Mouse (Mus musculus): ENCODE measurements around the gene Sash1. TPM values are rescaled to one million over a fixed set of nuclear protein-coding genes. Genes with fewer than 3 reads are reported as not detected.
A peak's percentile ranks its signal among the peaks of the same experiment; 100 is the strongest.
"Not testable (repeated sequence)": the region's sequence is repeated elsewhere in the genome, so short reads cannot be mapped to it uniquely, and the experiment has no call there.

The Sash1 gene
- polyA plus RNA-seq, 1 experiment from 2014 or later, result 2.2 TPM

DNA sequence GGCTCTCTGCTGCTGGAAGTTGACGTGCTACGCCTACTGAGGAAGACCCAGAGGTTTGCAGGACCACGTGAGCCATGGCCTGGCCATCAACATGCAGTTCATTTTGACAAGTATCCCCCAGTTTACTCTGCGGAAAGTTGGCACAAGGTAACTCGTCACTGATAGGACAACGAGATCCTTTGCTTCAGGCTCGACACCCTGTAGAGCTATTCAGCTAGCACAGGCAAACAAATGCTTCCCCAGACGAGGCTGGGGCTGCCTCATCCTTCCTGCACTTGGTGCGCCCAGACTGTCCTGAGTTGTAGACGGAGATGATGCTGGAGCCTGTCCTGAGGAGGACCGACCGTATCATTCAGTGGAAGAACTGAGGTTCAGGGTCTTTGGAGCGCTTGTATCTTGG, 166.5 kb downstream of the Sash1 start:
- no peak; the same call in 1 of the 2 replicates for ATAC-seq
- 51% methylated on average over 13 of the region's 13 CpGs for WGBS
- H3K9ac ChIP-seq (ENCODE audit: low read depth, low read length), result no peak overlapping the region

GRCm38 (mm10) chr10:8718831-8719230, 167.0 kb downstream of the Sash1 start:
- WGBS, result 79% methylated on average over 7 of the region's 7 CpGs

More for the DNA sequence above, 166.5 kb downstream of the Sash1 start:
- H3K4me3 ChIP-seq (ENCODE audit: low read depth, low read length), result no peak overlapping the region
- no peaks in the 10 kb centered on the region for H3K4me1 ChIP-seq (ENCODE audit: control insufficient read depth, insufficient read depth, low read length)
- H3K27ac ChIP-seq (ENCODE audit: low read length), result no peak overlapping the region
- H3K9me3 ChIP-seq (replicated peaks; ENCODE audit: control insufficient read depth, low read length, poor library complexity, severe bottlenecking), result no peaks in the 10 kb centered on the region
- H3K36me3 ChIP-seq (ENCODE audit: control insufficient read depth, insufficient read depth, low read length), result no peaks in the 10 kb centered on the region
- H3K27me3 ChIP-seq (ENCODE audit: control insufficient read depth, insufficient read depth, low read depth, low read length), result no peaks in the 10 kb centered on the region
- H3K4me2 ChIP-seq (ENCODE audit: low read length), result no peak overlapping the region

DNA sequence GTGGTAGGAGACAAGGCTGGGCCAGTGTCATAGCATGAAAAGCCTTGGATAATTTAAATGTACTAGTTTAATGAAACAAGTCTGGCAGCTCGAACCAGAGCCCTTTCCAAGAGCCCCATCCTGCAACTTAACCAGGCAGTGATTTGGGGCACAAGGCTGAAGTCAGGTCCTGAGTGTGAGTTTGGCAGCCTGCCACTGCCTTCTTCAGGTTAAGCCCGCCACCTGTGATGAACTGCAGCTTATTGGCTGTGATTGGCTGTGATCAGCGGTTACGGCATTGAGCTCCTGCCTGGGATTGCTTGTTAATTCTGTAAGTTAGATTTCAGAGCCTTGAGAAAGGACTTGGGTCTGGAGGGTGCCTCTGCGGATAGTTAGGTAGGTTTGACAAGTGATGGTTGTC, 168.7 kb downstream of the Sash1 start:
- no peaks in the 10 kb centered on the region for H3K4me1 ChIP-seq (ENCODE audit: control insufficient read depth, insufficient read depth, low read length)
- no peak overlapping the region for H3K4me2 ChIP-seq (ENCODE audit: low read length)
- no peaks in the 10 kb centered on the region for H3K27me3 ChIP-seq (ENCODE audit: control insufficient read depth, insufficient read depth, low read depth, low read length)
- no peak for ATAC-seq
- no peak overlapping the region for H3K27ac ChIP-seq (ENCODE audit: low read length)
- H3K9ac ChIP-seq (ENCODE audit: low read depth, low read length), result no peak overlapping the region
- no peak overlapping the region for H3K4me3 ChIP-seq (ENCODE audit: low read depth, low read length)
- WGBS, result 84% methylated on average over 5 of the region's 5 CpGs
- no peaks in the 10 kb centered on the region for H3K9me3 ChIP-seq (replicated peaks; ENCODE audit: control insufficient read depth, low read length, poor library complexity, severe bottlenecking)
- H3K36me3 ChIP-seq (ENCODE audit: control insufficient read depth, insufficient read depth, low read length), result no peaks in the 10 kb centered on the region

More at GRCm38 (mm10) chr10:8718831-8719230, 167.0 kb downstream of the Sash1 start:
- no peak for ATAC-seq
- no peaks in the 10 kb centered on the region for H3K27me3 ChIP-seq (ENCODE audit: control insufficient read depth, insufficient read depth, low read depth, low read length)
- H3K36me3 ChIP-seq (ENCODE audit: control insufficient read depth, insufficient read depth, low read length), result no peaks in the 10 kb centered on the region
- no peak overlapping the region for H3K4me2 ChIP-seq (ENCODE audit: low read length)
- no peak overlapping the region for H3K4me3 ChIP-seq (ENCODE audit: low read depth, low read length)
- H3K9ac ChIP-seq (ENCODE audit: low read depth, low read length), result no peak overlapping the region
- H3K4me1 ChIP-seq (ENCODE audit: control insufficient read depth, insufficient read depth, low read length), result no peaks in the 10 kb centered on the region
- H3K27ac ChIP-seq (ENCODE audit: low read length), result no peak overlapping the region
- H3K9me3 ChIP-seq (replicated peaks; ENCODE audit: control insufficient read depth, low read length, poor library complexity, severe bottlenecking), result no peaks in the 10 kb centered on the region

DNA sequence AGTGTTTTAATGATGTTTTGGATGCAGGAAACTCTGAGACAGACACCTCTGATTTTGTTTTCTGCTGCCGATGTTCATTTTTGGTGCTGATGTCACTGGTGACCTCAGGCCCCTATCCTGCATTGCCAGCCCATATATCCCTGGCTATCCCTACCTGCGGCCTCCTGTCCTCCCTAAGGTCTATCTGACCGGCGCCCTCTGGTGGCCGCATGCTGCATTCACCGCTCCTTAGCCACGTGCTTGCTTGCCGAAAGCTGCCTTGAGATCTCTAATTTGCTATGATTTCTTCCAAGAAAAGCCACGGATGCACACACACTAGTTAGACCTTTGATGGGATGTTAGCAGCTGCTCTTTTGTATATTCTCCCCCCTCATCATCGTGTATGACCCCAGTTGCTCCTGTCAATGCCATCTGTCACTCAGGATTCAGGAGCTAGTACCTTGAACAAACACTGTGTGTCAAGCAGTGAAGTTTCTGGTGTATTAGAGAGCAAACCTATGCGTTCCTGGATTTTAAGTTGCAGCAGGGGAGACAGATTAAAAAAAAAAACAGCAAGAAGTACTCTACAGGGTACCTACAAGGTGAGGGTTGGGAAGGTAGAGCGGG, 170.1 kb downstream of the Sash1 start:
- no peak overlapping the region for H3K27ac ChIP-seq (ENCODE audit: low read length)
- H3K4me2 ChIP-seq (ENCODE audit: low read length), result peak overlapping the region; percentile 29; the same call in 1 of the 2 replicates
- 16% methylated on average over 12 of the region's 12 CpGs for WGBS
- peak; percentile 79 for ATAC-seq
- H3K36me3 ChIP-seq (ENCODE audit: control insufficient read depth, insufficient read depth, low read length), result no peaks in the 10 kb centered on the region
- no peak overlapping the region for H3K9ac ChIP-seq (ENCODE audit: low read depth, low read length)
- no peaks in the 10 kb centered on the region for H3K4me1 ChIP-seq (ENCODE audit: control insufficient read depth, insufficient read depth, low read length)
- no peak overlapping the region for H3K4me3 ChIP-seq (ENCODE audit: low read depth, low read length)
- no peaks in the 10 kb centered on the region for H3K9me3 ChIP-seq (replicated peaks; ENCODE audit: control insufficient read depth, low read length, poor library complexity, severe bottlenecking)
- no peaks in the 10 kb centered on the region for H3K27me3 ChIP-seq (ENCODE audit: control insufficient read depth, insufficient read depth, low read depth, low read length)

- not testable (repeated sequence) for H3K4me1 ChIP-seq (ENCODE audit: control insufficient read depth, insufficient read depth, low read length); H3K27ac ChIP-seq (ENCODE audit: low read length); H3K9ac ChIP-seq (ENCODE audit: low read depth, low read length); H3K4me3 ChIP-seq (ENCODE audit: low read depth, low read length); H3K36me3 ChIP-seq (ENCODE audit: control insufficient read depth, insufficient read depth, low read length); ATAC-seq; H3K9me3 ChIP-seq (replicated peaks; ENCODE audit: control insufficient read depth, low read length, poor library complexity, severe bottlenecking); H3K27me3 ChIP-seq (ENCODE audit: control insufficient read depth, insufficient read depth, low read depth, low read length); H3K4me2 ChIP-seq (ENCODE audit: low read length)
- WGBS, result 86% methylated on average over 1 of the region's 1 CpGs
Observed at GRCm38 (mm10) chr10:8696636-8697035, 189.2 kb downstream of the Sash1 start.

- Histone ChIP-seq H3K9ac (ENCODE audit: low read depth, low read length) (no peak overlapping the region), H3K4me1 (ENCODE audit: control insufficient read depth, insufficient read depth, low read length) (no peaks in the 10 kb centered on the region), H3K9me3 (replicated peaks; ENCODE audit: control insufficient read depth, low read length, poor library complexity, severe bottlenecking) (no peaks in the 10 kb centered on the region), H3K4me2 (ENCODE audit: low read length) (no peak overlapping the region), H3K27ac (ENCODE audit: low read length) (no peak overlapping the region), H3K4me3 (ENCODE audit: low read depth, low read length) (no peak overlapping the region), H3K36me3 (ENCODE audit: control insufficient read depth, insufficient read depth, low read length) (no peaks in the 10 kb centered on the region), H3K27me3 (ENCODE audit: control insufficient read depth, insufficient read depth, low read depth, low read length) (no peaks in the 10 kb centered on the region)
- 84% methylated on average over 7 of the region's 7 CpGs for WGBS
- ATAC-seq, result no peak
Observed at GRCm38 (mm10) chr10:8693996-8694500, 191.8 kb downstream of the Sash1 start.

DNA sequence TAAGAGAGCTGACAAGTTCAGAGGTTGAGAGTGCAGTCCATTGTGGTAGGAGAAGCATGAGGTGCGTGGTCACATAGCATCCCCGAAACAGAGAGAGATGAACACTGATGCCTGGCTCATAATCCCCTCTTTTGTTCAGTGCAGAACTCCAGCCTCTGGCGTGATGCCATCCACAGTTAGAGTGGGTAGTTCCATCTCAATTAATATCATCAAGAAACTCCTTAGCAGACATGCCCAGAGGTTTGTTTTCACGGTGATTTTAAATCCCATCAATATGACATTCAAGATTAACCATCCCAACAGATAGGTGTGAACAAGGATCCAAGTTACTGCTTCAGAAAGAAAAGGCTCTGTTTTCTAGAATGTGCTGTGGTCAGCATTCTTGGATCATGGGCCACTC, 192.3 kb downstream of the Sash1 start:
- no peak overlapping the region for H3K4me3 ChIP-seq (ENCODE audit: low read depth, low read length)
- H3K9me3 ChIP-seq (replicated peaks; ENCODE audit: control insufficient read depth, low read length, poor library complexity, severe bottlenecking), result no peaks in the 10 kb centered on the region
- no peak for ATAC-seq
- H3K27ac ChIP-seq (ENCODE audit: low read length), result no peak overlapping the region
- no peak overlapping the region for H3K9ac ChIP-seq (ENCODE audit: low read depth, low read length)
- WGBS, result 72% methylated on average over 4 of the region's 4 CpGs
- no peaks in the 10 kb centered on the region for H3K4me1 ChIP-seq (ENCODE audit: control insufficient read depth, insufficient read depth, low read length)
- no peak overlapping the region for H3K4me2 ChIP-seq (ENCODE audit: low read length)
- no peaks in the 10 kb centered on the region for H3K27me3 ChIP-seq (ENCODE audit: control insufficient read depth, insufficient read depth, low read depth, low read length)
- no peaks in the 10 kb centered on the region for H3K36me3 ChIP-seq (ENCODE audit: control insufficient read depth, insufficient read depth, low read length)

DNA sequence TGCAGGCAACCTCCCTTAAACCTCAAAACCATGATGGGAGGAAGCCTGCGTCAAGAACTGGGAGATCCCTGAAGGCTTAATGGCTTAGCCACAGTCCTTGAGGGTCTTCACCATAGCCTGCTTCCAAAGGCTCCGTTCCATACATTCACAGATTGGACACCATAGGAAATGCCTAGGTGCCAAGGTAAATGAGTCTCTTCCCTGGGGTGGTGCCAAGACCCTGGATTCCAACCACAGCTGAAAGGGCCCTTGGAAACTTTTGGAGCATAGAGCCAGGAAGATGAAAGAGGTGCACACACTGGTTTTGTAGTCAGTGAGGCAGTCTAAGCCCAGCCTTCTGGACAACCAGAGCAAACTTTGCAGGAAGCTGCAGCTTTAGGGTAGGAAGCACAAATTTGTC, 193.3 kb downstream of the Sash1 start:
- no peaks in the 10 kb centered on the region for H3K27me3 ChIP-seq (ENCODE audit: control insufficient read depth, insufficient read depth, low read depth, low read length)
- no peak overlapping the region for H3K4me2 ChIP-seq (ENCODE audit: low read length)
- no peaks in the 10 kb centered on the region for H3K4me1 ChIP-seq (ENCODE audit: control insufficient read depth, insufficient read depth, low read length)
- H3K9ac ChIP-seq (ENCODE audit: low read depth, low read length), result no peak overlapping the region
- H3K36me3 ChIP-seq (ENCODE audit: control insufficient read depth, insufficient read depth, low read length), result no peaks in the 10 kb centered on the region
- 97% methylated on average over 2 of the region's 2 CpGs for WGBS
- ATAC-seq, result no peak
- H3K27ac ChIP-seq (ENCODE audit: low read length), result no peak overlapping the region
- no peak overlapping the region for H3K4me3 ChIP-seq (ENCODE audit: low read depth, low read length)
- H3K9me3 ChIP-seq (replicated peaks; ENCODE audit: control insufficient read depth, low read length, poor library complexity, severe bottlenecking), result no peaks in the 10 kb centered on the region

DNA sequence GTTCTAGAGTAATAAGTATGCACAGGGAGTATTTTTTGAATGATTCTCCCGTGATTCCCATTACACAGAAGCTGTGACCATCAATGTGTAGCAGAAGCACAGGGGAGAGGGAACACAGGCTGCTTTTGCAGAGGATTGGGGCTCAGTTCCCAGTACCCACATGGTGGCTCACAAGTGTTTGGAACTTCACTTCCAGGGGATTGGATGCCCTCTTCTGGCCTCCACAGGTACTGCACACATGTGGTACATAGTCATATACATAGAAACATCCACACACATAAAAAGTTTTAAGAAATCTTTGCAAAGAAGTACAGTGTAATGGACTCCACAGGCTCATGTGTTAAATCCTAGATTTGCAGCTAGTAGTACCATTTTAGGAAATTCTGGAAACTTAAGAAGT, 199.7 kb downstream of the Sash1 start:
- no peak overlapping the region for H3K4me3 ChIP-seq (ENCODE audit: low read depth, low read length)
- H3K4me1 ChIP-seq (ENCODE audit: control insufficient read depth, insufficient read depth, low read length), result no peaks in the 10 kb centered on the region
- no peaks in the 10 kb centered on the region for H3K36me3 ChIP-seq (ENCODE audit: control insufficient read depth, insufficient read depth, low read length)
- H3K9ac ChIP-seq (ENCODE audit: low read depth, low read length), result no peak overlapping the region
- H3K27ac ChIP-seq (ENCODE audit: low read length), result no peak overlapping the region
- no peaks in the 10 kb centered on the region for H3K9me3 ChIP-seq (replicated peaks; ENCODE audit: control insufficient read depth, low read length, poor library complexity, severe bottlenecking)
- H3K4me2 ChIP-seq (ENCODE audit: low read length), result no peak overlapping the region
- ATAC-seq, result no peak
- 77% methylated on average over 1 of the region's 1 CpGs for WGBS
- H3K27me3 ChIP-seq (ENCODE audit: control insufficient read depth, insufficient read depth, low read depth, low read length), result no peaks in the 10 kb centered on the region
